Mouse (Mus musculus) ES-Bruce4 (cell line): ENCODE measurements around the gene Abracl. TPM values are rescaled to one million over a fixed set of nuclear protein-coding genes. Genes with fewer than 3 reads are reported as not detected.

Experiments used
- H3K27ac ChIP-seq: 2 replicates; pipeline ENCODE4 v1.5.1; 2012; ENCODE audit warnings: low read length, inconsistent platforms; ENCODE audit not compliant: insufficient read depth
- H3K27me3 ChIP-seq: 2 replicates; pipeline ENCODE4 v1.6.1; 2012; ENCODE audit warnings: mild to moderate bottlenecking, low read length, inconsistent platforms; ENCODE audit not compliant: control insufficient read depth, poor library complexity, insufficient read depth, severe bottlenecking
- H3K36me3 ChIP-seq: 2 replicates; pipeline ENCODE4 v1.6.1; 2012; ENCODE audit warnings: inconsistent platforms, mild to moderate bottlenecking, low read length, moderate library complexity; ENCODE audit not compliant: control insufficient read depth, poor library complexity, insufficient read depth, severe bottlenecking
- H3K4me1 ChIP-seq: one replicate; pipeline ENCODE4 v1.8.1; 2011; ENCODE audit warnings: low read length; ENCODE audit not compliant: control insufficient read depth, insufficient read depth
- H3K4me3 ChIP-seq: 2 replicates; pipeline ENCODE4 v1.5.1; 2011; ENCODE audit warnings: low read depth, mild to moderate bottlenecking, low read length
- H3K9ac ChIP-seq: 2 replicates; pipeline ENCODE4 v1.6.1; 2012; ENCODE audit warnings: low read depth, mild to moderate bottlenecking, inconsistent platforms; ENCODE audit not compliant: poor library complexity, severe bottlenecking
- H3K9me3 ChIP-seq: replicated peaks from 2 replicates; pipeline ENCODE4 v1.6.1; 2012; ENCODE audit warnings: mild to moderate bottlenecking, low read length, inconsistent platforms; ENCODE audit not compliant: control insufficient read depth, poor library complexity, insufficient read depth, severe bottlenecking
- CTCF ChIP-seq: IDR thresholded peaks from one replicate; pipeline ENCODE4 v1.8.1; 2011; ENCODE audit warnings: low read depth, low read length
- EP300 ChIP-seq: IDR thresholded peaks from 2 replicates; pipeline ENCODE4 v1.6.1; 2011; ENCODE audit warnings: low read depth, low read length; ENCODE audit not compliant: insufficient read depth
- POLR2A ChIP-seq: IDR thresholded peaks from one replicate; pipeline ENCODE4 v1.8.1; 2011; ENCODE audit warnings: low read length; ENCODE audit not compliant: insufficient read depth
- polyA plus RNA-seq: library from polyadenylated mRNA; stranded (reverse); fragments of >200 nt; gene quantifications from 2 replicates; pipeline ENCODE4 v1.2.4, GENCODE M21; 2011; ENCODE audit warnings: low read depth; ENCODE audit not compliant: missing spikeins, insufficient read depth, insufficient read length

Abracl gene
- polyA plus RNA-seq, 1 experiment, result 58.5 TPM

- Histone ChIP-seq H3K27me3 (no peaks in the 10 kb centered on the region), H3K9me3 (no peaks in the 10 kb centered on the region), H3K27ac (no peak overlapping the region), H3K36me3 (no peaks in the 10 kb centered on the region), H3K4me1 (no peaks in the 10 kb centered on the region), H3K4me3 (no peak overlapping the region), H3K9ac (no peak overlapping the region)
- TF ChIP-seq POLR2A (no peak), EP300 (no peak), CTCF (no peak)
Measured at GRCm38 (mm10) chr10:17966090-17966489, 57.0 kb downstream of the Abracl start.

Other genes with a start within 250 kb of the Abracl start
- gene Txlnb, start 227.1 kb downstream of the Abracl start, polyA plus RNA-seq, result 0.96 and 1.7 TPM in 2 replicates
- gene Heca, start 75.2 kb downstream of the Abracl start, polyA plus RNA-seq, result 29.0 and 30.8 TPM in 2 replicates
- gene Reps1, start 32.6 kb upstream of the Abracl start, polyA plus RNA-seq, result 78.1 and 85.1 TPM in 2 replicates
- 0.52 and 1.5 TPM in 2 replicates for gene Ect2l, start 187.6 kb upstream of the Abracl start, polyA plus RNA-seq
- 9.6 and 12.9 TPM in 2 replicates for gene Ccdc28a, start 211.7 kb upstream of the Abracl start, polyA plus RNA-seq